Mouse (Mus musculus) liver, embryonic 11.5 days (tissue): Measurements from ENCODE around the gene Tufm. TPM values are rescaled to one million over a fixed set of nuclear protein-coding genes. Genes with fewer than 3 reads are reported as not detected.

ENCODE experiments used
- ATAC-seq: fragments of 200-750 bp; cut with Nextera tagmentation; replicated peaks from 2 replicates; pipeline ENCODE4 v1.8.0; 2017; ENCODE audit warnings: moderate number of reproducible peaks, mild to moderate bottlenecking, moderate TSS enrichment, moderate library complexity; ENCODE audit not compliant: low FRiP score
- DNase-seq: peaks from one replicate; pipeline ENCODE4 v3.0.0-alpha.2; 2017; ENCODE audit warnings: low spot score
- H3K27ac ChIP-seq: fragments of 300-500 bp; sonication (generic); 2 replicates; pipeline ENCODE4 v1.5.1; 2014; ENCODE audit warnings: mild to moderate bottlenecking, low read depth, low read length, control low read depth
- H3K27me3 ChIP-seq: fragments of 300-500 bp; sonication (generic); replicated peaks from 2 replicates; pipeline ENCODE4 v1.6.1; 2014; ENCODE audit warnings: low read length, mixed read lengths; ENCODE audit not compliant: control insufficient read depth, insufficient read depth
- H3K36me3 ChIP-seq: fragments of 300-500 bp; sonication (generic); 2 replicates; pipeline ENCODE4 v1.6.1; 2014; ENCODE audit warnings: mild to moderate bottlenecking, low read length, moderate library complexity, mixed read lengths; ENCODE audit not compliant: control insufficient read depth, insufficient read depth
- H3K4me1 ChIP-seq: fragments of 300-500 bp; sonication (generic); replicated peaks from 2 replicates; pipeline ENCODE4 v1.6.1; 2014; ENCODE audit warnings: low read length, mixed read lengths; ENCODE audit not compliant: control insufficient read depth, insufficient read depth
- H3K4me2 ChIP-seq: fragments of 300-500 bp; sonication (generic); 2 replicates; pipeline ENCODE4 v1.6.1; 2014; ENCODE audit warnings: mild to moderate bottlenecking, control low read depth, moderate library complexity
- H3K4me3 ChIP-seq: fragments of 300-500 bp; sonication (generic); 2 replicates; pipeline ENCODE4 v1.5.1; 2014; ENCODE audit warnings: low read depth, low read length, control low read depth
- H3K9ac ChIP-seq: fragments of 300-500 bp; sonication (generic); 2 replicates; pipeline ENCODE4 v1.6.1; 2014; ENCODE audit warnings: low read depth, low read length, control low read depth
- H3K9me3 ChIP-seq: fragments of 300-500 bp; sonication (generic); 2 replicates; pipeline ENCODE4 v1.6.1; 2016; ENCODE audit warnings: low read length, inconsistent platforms, mixed read lengths; ENCODE audit not compliant: control insufficient read depth
- WGBS: fragments of 180-500 bp; shearing (Covaris S2); extraction: QIAGEN DNeasy Blood & Tissue Kit; methylation state at CpG from one replicate; pipeline ENCODE4 v1.1.7; 2014; 5-methylcytosine and 5-hydroxymethylcytosine counted together
- polyA plus RNA-seq: library from polyadenylated mRNA; unstranded; fragments of >200 nt; fragmentation: Nextera tagmentation; extraction: Ambion mirVana; gene quantifications from 2 replicates; pipeline ENCODE4 v1.2.1, GENCODE M21; 2014

Tufm gene
- polyA plus RNA-seq, 1 experiment from 2014 or later, result 193 TPM

DNA sequence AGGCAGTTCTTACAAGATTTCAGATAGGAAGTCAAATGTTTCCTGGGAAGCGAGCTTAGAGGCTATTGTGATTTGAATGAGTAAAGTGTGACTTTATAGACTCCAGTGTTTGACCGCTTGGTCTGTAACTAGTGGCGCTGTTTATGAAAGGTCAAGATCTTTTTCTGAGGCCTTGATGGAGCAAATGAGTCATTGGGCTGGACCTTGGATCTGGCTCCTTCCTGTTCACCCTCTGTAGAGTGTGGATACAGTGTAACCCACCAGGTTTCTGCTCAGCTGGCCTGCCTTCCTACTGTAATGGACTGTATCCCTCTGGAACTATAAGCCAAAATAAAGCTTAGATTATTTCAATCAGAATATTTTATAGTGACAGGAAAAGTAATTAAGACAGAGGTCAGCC, 24.1 kb downstream of the Tufm start:
- DNase-seq (peak; percentile 15), ATAC-seq (no peak)
- 78% methylated on average over 3 of the region's 3 CpGs for WGBS
- no peaks in the 10 kb centered on the region for H3K36me3 ChIP-seq
- H3K27ac ChIP-seq, result no peak overlapping the region
- no peak overlapping the region for H3K4me2 ChIP-seq
- H3K27me3 ChIP-seq, result no peaks in the 10 kb centered on the region; the same call in 1 of the 2 replicates
- no peaks in the 10 kb centered on the region for H3K4me1 ChIP-seq
- no peak overlapping the region for H3K9ac ChIP-seq
- H3K4me3 ChIP-seq, result no peak overlapping the region
- H3K9me3 ChIP-seq, result no peaks in the 10 kb centered on the region

DNA sequence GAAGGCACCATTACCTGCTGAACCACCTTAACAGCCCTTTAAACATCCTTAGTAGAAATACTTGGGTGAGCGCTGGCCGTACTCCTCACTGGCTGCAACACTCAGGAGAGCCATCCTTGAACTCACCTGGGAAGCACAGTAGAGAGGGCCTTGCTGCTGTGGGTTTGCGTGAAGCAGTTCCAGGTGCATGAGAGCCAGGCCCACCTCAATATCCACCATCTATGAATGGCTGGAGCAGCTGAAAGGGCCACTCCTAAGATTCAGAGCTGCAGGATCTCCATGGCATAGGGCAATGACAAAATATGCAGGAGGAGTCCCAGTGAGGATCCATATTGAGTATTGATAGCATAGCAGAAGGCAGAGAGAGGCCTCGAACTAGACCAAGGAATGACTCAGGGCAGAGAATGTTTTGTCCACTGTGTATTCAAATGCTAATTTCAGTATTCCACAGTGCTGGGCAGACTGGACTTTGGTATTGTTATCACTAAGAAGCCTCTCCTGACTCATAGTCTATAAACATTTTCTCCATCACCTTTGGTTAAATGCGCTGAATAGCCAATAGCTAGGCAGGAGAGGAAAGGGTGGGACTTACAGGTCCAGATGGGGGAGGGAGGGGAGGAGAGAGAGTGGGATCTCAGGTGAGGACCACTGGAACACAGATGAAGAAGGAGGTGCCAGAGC, 31.2 kb downstream of the Tufm start:
- Histone ChIP-seq H3K4me1 (no peaks in the 10 kb centered on the region), H3K36me3 (no peaks in the 10 kb centered on the region)

DNA sequence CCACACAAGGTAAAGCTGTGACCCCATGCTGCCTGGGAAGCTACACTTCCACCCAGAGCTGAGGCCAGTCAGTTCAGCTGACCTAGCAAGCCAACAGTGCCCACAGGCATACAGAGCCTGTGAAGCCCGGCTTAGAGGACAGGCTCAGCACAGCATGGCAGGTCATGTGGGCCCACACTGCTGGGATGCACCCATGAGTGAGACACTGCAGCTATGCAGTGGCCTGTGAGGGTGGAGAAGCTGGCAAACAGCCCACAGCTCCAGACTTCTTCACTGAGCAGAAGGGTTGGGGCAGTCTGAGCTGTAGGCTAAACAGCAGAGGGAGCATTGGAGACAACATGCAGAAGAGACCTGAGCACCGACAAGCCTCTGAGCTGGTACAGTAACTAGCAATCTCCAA, 32.4 kb downstream of the Tufm start:
- WGBS, result 70% methylated on average over 2 of the region's 2 CpGs

More for the DNA sequence above, 31.2 kb downstream of the Tufm start:
- Histone ChIP-seq H3K27ac (no peak overlapping the region), H3K9me3 (no peaks in the 10 kb centered on the region), H3K4me2 (no peak overlapping the region), H3K9ac (no peak overlapping the region), H3K27me3 (no peaks in the 10 kb centered on the region; the same call in 1 of the 2 replicates), H3K4me3 (no peak overlapping the region)
- DNase-seq, result no peak
- ATAC-seq, result no peak
- 89% methylated on average over 5 of the region's 5 CpGs for WGBS

DNA sequence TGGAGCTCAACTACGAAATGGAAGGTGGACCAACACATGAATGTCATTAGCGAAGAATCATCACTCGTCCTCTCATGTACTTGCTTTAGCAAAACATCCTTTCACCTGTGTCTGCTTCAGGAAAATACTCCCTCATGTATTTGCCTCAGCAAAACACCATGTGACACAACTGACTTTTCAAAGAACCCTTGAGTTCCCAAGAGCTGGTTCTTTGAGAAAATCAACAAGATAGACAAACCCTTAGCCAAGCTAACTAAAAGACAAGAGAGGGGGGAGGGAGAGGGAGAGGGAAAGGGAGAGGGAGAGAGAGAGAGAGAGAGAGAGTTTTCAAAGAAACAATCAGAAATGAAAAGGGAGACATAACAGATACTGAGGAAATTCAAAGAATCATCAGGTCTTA, 36.2 kb downstream of the Tufm start:
- H3K4me2 ChIP-seq, result no peak overlapping the region
- H3K9ac ChIP-seq, result no peak overlapping the region
- no peaks in the 10 kb centered on the region for H3K9me3 ChIP-seq
- H3K27me3 ChIP-seq, result no peaks in the 10 kb centered on the region
- WGBS, result 82% methylated on average over 3 of the region's 3 CpGs
- no peak overlapping the region for H3K4me3 ChIP-seq
- ATAC-seq (no peak), DNase-seq (no peak)
- H3K27ac ChIP-seq, result no peak overlapping the region
- no peaks in the 10 kb centered on the region for H3K36me3 ChIP-seq
- no peaks in the 10 kb centered on the region for H3K4me1 ChIP-seq

More for the DNA sequence above, 32.4 kb downstream of the Tufm start:
- Histone ChIP-seq H3K36me3 (no peaks in the 10 kb centered on the region), H3K27me3 (no peaks in the 10 kb centered on the region; the same call in 1 of the 2 replicates), H3K9me3 (no peaks in the 10 kb centered on the region), H3K27ac (no peak overlapping the region), H3K4me3 (no peak overlapping the region), H3K4me1 (no peaks in the 10 kb centered on the region), H3K4me2 (no peak overlapping the region), H3K9ac (no peak overlapping the region)
- ATAC-seq, result no peak
- no peak for DNase-seq

DNA sequence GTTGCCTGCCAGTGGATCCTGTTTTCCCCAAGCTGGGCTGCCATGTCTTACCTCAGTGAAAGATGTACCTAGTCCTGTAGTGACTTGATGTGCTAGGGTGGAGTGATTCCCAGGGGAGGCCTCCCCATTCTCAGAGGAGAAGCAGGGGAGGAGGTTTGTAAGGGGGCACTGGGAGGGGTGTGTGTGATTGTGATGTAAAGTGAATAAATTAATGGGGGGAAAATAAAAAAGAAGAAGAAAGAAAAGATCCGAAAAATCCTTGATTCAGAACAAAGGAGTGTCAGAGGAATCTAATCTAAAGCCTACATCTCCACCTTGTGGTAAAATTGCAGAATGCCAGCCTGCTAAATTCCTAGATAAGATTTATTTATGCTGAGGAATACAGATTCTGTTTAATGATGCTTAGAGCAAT, 41.0 kb downstream of the Tufm start:
- Histone ChIP-seq H3K9ac (no peak overlapping the region), H3K4me3 (no peak overlapping the region), H3K4me2 (no peak overlapping the region), H3K36me3 (no peaks in the 10 kb centered on the region), H3K27me3 (no peaks in the 10 kb centered on the region), H3K9me3 (no peaks in the 10 kb centered on the region), H3K27ac (no peak overlapping the region), H3K4me1 (no peaks in the 10 kb centered on the region)
- DNase-seq (no peak), ATAC-seq (no peak)
- 36% methylated on average over 1 of the region's 1 CpGs for WGBS

DNA sequence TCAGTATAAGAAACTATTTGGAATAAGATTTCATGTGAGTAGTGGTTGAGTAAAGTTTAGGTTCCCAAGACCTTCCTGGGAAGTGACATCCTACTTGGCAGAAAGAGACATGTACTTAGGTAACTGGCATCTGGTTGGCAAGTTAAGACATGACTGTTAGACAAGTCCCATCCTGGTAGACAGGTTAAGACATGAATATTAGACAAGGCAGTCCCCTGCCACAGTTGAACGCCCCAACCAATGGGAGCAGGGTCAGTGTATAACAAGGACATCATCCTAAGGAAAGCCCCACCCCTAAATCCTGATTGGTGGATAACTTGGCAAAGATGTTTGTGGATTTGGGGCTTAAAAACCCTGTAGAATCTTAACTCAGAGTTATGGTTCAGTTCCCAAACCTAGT, 46.3 kb downstream of the Tufm start:
- Histone ChIP-seq H3K4me2 (no peak overlapping the region), H3K4me3 (no peak overlapping the region), H3K27me3 (peaks cover 17% of the 10 kb centered on the region), H3K9me3 (no peaks in the 10 kb centered on the region), H3K9ac (no peak overlapping the region), H3K27ac (no peak overlapping the region), H3K4me1 (no peaks in the 10 kb centered on the region), H3K36me3 (no peaks in the 10 kb centered on the region)
- WGBS, result 68% methylated on average over 1 of the region's 1 CpGs
- DNase-seq (no peak), ATAC-seq (no peak)

DNA sequence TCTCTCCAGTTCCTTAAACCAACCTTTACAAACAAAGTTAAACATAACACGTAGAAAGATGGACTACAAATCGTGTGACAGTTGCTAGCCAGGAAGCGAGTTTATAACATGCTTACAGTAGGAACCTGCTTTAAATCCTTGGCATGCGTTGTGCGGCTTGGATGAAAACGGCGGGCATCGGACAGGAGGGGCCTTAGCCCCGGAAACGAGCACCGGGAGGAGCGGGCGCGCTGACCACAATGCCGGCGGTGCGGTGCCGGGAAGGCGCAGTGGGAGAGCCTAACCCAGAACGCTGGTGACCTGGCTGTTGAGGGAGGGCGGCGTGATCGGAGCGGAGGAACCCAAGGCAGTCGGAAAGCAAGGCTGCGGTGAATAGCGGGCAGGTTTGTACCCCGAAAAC, 48.6 kb downstream of the Tufm start:
- peak overlapping the region; percentile 44 for H3K9ac ChIP-seq
- DNase-seq (no peak), ATAC-seq (no peak)
- H3K4me2 ChIP-seq, result peak overlapping the region; percentile 85
- H3K4me3 ChIP-seq, result peak overlapping the region; percentile 55
- no peaks in the 10 kb centered on the region for H3K9me3 ChIP-seq
- H3K27ac ChIP-seq, result no peak overlapping the region
- WGBS, result 3% methylated on average over 28 of the region's 28 CpGs
- no peaks in the 10 kb centered on the region for H3K4me1 ChIP-seq
- H3K27me3 ChIP-seq, result peaks cover 17% of the 10 kb centered on the region
- no peaks in the 10 kb centered on the region for H3K36me3 ChIP-seq

DNA sequence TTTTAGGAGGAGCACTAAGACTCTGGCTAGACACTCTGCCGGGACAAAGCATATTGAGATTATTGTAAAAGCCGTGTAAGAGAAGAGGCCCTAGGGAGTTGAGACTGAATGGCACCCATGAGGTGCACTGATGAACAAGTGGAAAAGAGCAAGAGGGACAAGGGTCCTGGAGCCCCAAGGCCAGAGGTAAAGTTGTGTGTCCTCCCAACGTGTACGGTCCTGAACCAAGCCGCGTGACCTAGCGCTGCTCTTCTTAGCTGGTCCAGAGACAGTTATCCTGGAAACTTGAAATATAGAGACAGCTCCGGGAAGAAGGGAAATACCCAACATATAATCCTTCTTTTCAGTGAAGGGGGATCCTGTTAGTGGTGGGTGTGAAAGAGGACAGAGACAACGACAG, 49.3 kb downstream of the Tufm start:
- Histone ChIP-seq H3K27ac (no peak overlapping the region), H3K4me2 (peak overlapping the region; percentile 85), H3K4me3 (peak overlapping the region; percentile 55), H3K4me1 (no peaks in the 10 kb centered on the region), H3K36me3 (no peaks in the 10 kb centered on the region), H3K9ac (no peak overlapping the region), H3K27me3 (peaks cover 17% of the 10 kb centered on the region), H3K9me3 (no peaks in the 10 kb centered on the region)
- DNase-seq (no peak), ATAC-seq (no peak)
- WGBS, result 61% methylated on average over 9 of the region's 9 CpGs

DNA sequence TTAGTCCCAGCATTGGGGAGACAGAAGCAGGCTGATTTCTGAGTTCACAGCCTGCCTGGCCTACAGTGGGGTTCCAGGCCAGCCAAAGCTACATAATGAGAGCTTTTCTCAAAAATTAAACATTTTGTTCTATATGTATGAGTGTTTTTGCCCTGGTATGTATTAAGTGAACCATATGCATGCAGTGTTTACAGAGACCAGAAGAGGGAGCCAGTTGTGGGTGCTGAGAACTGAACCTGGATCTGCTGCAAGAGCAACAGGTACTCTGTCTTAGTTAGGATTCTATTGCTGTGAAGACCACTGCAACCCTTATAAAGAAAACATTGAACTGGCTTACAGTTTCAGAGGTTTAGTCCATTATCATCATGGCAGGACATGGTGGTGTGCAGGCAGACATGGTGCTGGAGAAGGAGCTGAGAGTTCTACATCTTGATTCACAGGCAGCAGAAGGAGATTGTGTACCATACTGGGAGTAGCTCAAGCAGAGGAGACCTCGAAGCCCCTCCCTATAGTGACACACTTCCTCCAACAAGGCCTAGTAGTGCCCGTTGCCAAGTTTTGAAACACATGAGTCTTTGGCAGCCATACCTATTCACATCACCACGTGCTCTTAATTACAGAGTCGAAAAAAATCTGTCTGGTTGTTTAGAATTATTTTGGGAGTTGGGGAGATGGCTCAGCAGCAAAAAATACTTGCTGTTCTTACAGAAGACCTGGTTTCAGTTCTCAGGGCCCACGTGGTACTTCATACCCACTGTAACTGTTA, 50.8 kb downstream of the Tufm start:
- H3K4me3 ChIP-seq, result no peak overlapping the region
- WGBS, result 68% methylated on average over 5 of the region's 5 CpGs
- H3K27me3 ChIP-seq, result peaks cover 17% of the 10 kb centered on the region
- no peaks in the 10 kb centered on the region for H3K9me3 ChIP-seq
- no peak overlapping the region for H3K9ac ChIP-seq
- no peaks in the 10 kb centered on the region for H3K4me1 ChIP-seq
- ATAC-seq (no peak), DNase-seq (no peak)
- H3K36me3 ChIP-seq, result no peaks in the 10 kb centered on the region
- no peak overlapping the region for H3K4me2 ChIP-seq
- no peak overlapping the region for H3K27ac ChIP-seq
